Mouse (Mus musculus) brain, embryonic 14.5 days (tissue): ENCODE results near the gene Crisp2.
"Not testable (repeated sequence)": the region's sequence is repeated elsewhere in the genome, so short reads cannot be mapped to it uniquely, and the experiment has no call there.

Source experiments
- CTCF ChIP-seq: fragments of 200-500 bp; IDR thresholded peaks from 2 replicates; pipeline ENCODE4 v1.5.1; 2012; ENCODE audit warnings: inconsistent platforms, mild to moderate bottlenecking, moderate library complexity, borderline replicate concordance; ENCODE audit not compliant: insufficient read depth, insufficient read length; ENCODE audit errors: extremely low read depth
- POLR2A ChIP-seq: fragments of 200-500 bp; IDR thresholded peaks from 2 replicates; pipeline ENCODE4 v1.6.1; 2012; ENCODE audit warnings: mild to moderate bottlenecking, inconsistent platforms, borderline replicate concordance; ENCODE audit not compliant: poor library complexity, insufficient read depth, insufficient read length, severe bottlenecking; ENCODE audit errors: extremely low read depth

- not testable (repeated sequence) for TF ChIP-seq POLR2A, CTCF
These were observed 89.7 kb downstream of the Crisp2 start for GRCm38 (mm10) chr17:40717055-40717454.
